In genomic region chr13:38363869-38364268, GRCm38 (mm10) we compare ENCODE assay signal across 22 mouse cellular contexts. TPM values are rescaled to one million over a fixed set of nuclear protein-coding genes. Genes with fewer than 3 reads are reported as not detected.
"Had no signal": no experiment of that assay in that cellular context is flagged by ENCODE, and none has a peak within 500 bp of the region (broad histone marks: within the 10 kb centered on the region; RNA-seq: fewer than 3 reads in every experiment).

No protein-coding gene starts in this region.

- H3K36me3 ChIP-seq: lung, embryonic 15.5 days; midbrain, embryonic 13.5 days; midbrain, embryonic 15.5 days; neural tube, embryonic 13.5 days; neural tube, embryonic 15.5 days had no signal

- DNase-seq: lung, adult 2 months; lung, postnatal 14 days; lung, postnatal 36 days; retina, postnatal 1 day; right cerebral cortex, adult 18-20 months; right cerebral cortex, postnatal 25 days; right cerebral cortex, postnatal 4 days; spleen, adult 18-20 months; thymus, adult 18-20 months; thymus, postnatal 14 days; thymus, postnatal 36 days had no signal

- H3K9me3 ChIP-seq: lung, embryonic 15.5 days; midbrain, embryonic 13.5 days; midbrain, embryonic 15.5 days; neural tube, embryonic 13.5 days; neural tube, embryonic 15.5 days had no signal

- ATAC-seq: lung, postnatal 0 days; midbrain, embryonic 13.5 days; midbrain, embryonic 15.5 days had no signal

- H3K9ac ChIP-seq: lung, embryonic 15.5 days; midbrain, embryonic 13.5 days; midbrain, embryonic 15.5 days; neural tube, embryonic 13.5 days; neural tube, embryonic 15.5 days had no signal

- H3K4me3 ChIP-seq: lung, embryonic 15.5 days; megakaryocyte, embryonic 14.5 days; midbrain, embryonic 13.5 days; midbrain, embryonic 15.5 days; myocyte; neural tube, embryonic 13.5 days; neural tube, embryonic 15.5 days had no signal

- H3K27me3 ChIP-seq: lung, embryonic 15.5 days; megakaryocyte, embryonic 14.5 days; midbrain, embryonic 13.5 days; midbrain, embryonic 15.5 days; neural tube, embryonic 13.5 days; neural tube, embryonic 15.5 days had no signal

- H3K27ac ChIP-seq: lung, embryonic 15.5 days; macrophage; midbrain, embryonic 13.5 days; midbrain, embryonic 15.5 days; neural tube, embryonic 13.5 days; neural tube, embryonic 15.5 days had no signal

- H3K4me2 ChIP-seq: lung, embryonic 15.5 days; midbrain, embryonic 11.5 days; midbrain, embryonic 13.5 days; midbrain, embryonic 15.5 days; neural tube, embryonic 13.5 days; neural tube, embryonic 15.5 days had no signal

- H3K4me1 ChIP-seq: lung, embryonic 15.5 days; megakaryocyte, embryonic 14.5 days; midbrain, embryonic 13.5 days; midbrain, embryonic 15.5 days; neural tube, embryonic 13.5 days; neural tube, embryonic 15.5 days had no signal

RNA-seq across cellular contexts. Expression of gene Bmp6, which starts 19.0 kb away (rescaled TPM):
- total RNA-seq: megakaryocyte progenitor cell, adult 5-6 weeks had no signal
- polyA plus RNA-seq: macrophage had no signal
